Mouse (Mus musculus): ENCODE data around the gene Sh3d21. TPM values are rescaled to one million over a fixed set of nuclear protein-coding genes. Genes with fewer than 3 reads are reported as not detected.

Sh3d21 gene
- polyA plus RNA-seq, 1 experiment from 2014 or later = 1.5 TPM

DNA sequence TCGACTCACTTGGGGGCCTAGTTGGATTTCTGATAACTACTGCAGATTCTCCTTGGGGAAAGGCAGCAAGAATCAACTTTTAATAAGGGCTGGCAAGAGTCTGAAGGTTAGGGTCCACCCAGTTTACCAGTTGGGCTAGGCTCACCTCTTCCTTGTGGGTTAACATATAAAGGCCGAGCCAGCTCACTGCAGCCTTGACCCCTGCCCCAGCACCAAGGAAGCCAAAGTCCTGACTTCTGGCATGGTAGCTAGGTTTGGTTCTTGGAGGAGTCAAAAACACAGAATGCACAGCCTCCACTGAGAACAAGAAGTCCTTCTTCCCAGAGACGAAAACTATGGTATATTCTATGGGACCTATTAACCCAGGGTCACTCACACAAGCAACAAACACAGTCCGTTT is 394 bp upstream of the Sh3d21 start:
- Histone ChIP-seq H3K27me3 (no peaks in the 10 kb centered on the region), H3K4me3 (replicated peaks) (no peak overlapping the region), H3K4me1 (peaks cover 17% of the 10 kb centered on the region), H3K4me2 (peak overlapping the region; percentile 98; the same call in 1 of the 2 replicates), H3K27ac (no peak overlapping the region), H3K9me3 (no peaks in the 10 kb centered on the region), H3K36me3 (replicated peaks) (peaks cover 34% of the 10 kb centered on the region), H3K9ac (no peak overlapping the region)
- ATAC-seq (ENCODE audit: low FRiP score) = no peak
- 69% methylated on average over 4 of the region's 4 CpGs for WGBS

DNA sequence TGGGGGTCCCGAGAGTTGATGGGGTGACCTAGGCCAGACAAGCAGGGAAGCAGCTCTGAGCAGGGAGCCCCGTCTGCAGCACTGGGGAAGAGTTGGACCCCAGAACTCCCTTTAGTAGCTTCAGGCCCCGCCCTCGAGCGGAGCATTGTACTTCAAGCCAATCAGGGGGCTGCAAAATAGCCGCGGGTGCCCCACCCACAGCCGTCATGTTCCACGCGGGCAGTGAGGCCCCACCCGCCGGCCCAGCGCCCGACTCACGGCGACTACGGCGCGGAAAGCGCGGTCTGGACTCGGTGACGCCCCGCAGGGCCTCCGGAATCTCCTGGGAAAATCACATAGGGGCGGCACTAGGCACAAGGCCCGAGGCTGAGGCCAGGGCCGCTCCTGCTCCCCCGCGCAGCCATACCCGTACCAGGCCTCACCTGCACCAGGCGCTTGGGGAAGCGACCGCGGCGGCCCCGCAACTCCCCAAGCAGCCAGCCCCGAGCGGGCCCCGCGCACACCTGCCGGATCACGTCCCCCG is 686 bp downstream of the Sh3d21 start:
- Histone ChIP-seq H3K4me3 (replicated peaks) (peak overlapping the region; percentile 55), H3K36me3 (replicated peaks) (peaks cover 23% of the 10 kb centered on the region), H3K9me3 (no peaks in the 10 kb centered on the region), H3K4me2 (peak overlapping the region; percentile 98), H3K27me3 (no peaks in the 10 kb centered on the region), H3K4me1 (peaks cover 17% of the 10 kb centered on the region), H3K9ac (peak overlapping the region; percentile 83), H3K27ac (0 out of 2 replicates have a peak overlapping the region, but pooled peaks have one; percentile 31)
- WGBS = under 1% methylated on average over 44 of the region's 44 CpGs
- peak; percentile 88 for ATAC-seq (ENCODE audit: low FRiP score)

DNA sequence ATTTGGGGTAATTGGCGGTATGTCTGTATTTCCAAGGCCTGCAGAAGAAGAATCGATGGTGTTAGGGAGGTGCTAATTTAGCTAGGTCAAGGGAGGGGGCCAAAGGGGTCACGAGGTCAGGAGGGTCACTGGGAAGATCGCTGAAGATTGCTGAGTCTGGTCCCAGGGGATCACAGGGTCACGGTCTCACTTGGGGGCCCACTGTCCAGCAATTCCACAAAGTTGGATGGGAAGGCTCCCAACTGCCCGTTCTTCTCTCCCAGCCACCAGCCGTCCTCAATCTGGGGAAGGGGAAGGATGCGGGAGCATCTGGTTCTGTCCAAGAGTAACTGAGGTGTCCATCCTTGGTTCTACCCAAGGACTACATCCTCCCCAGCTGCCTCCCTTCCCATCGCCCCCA is 1.3 kb downstream of the Sh3d21 start:
- Histone ChIP-seq H3K4me2 (peak overlapping the region; percentile 98), H3K27me3 (no peaks in the 10 kb centered on the region), H3K4me3 (replicated peaks) (peak overlapping the region; percentile 55), H3K4me1 (peaks cover 17% of the 10 kb centered on the region), H3K36me3 (replicated peaks) (peaks cover 17% of the 10 kb centered on the region), H3K9me3 (no peaks in the 10 kb centered on the region), H3K27ac (no peak overlapping the region), H3K9ac (peak overlapping the region; percentile 83; the same call in 1 of the 2 replicates)
- 76% methylated on average over 9 of the region's 9 CpGs for WGBS
- no peak for ATAC-seq (ENCODE audit: low FRiP score)

DNA sequence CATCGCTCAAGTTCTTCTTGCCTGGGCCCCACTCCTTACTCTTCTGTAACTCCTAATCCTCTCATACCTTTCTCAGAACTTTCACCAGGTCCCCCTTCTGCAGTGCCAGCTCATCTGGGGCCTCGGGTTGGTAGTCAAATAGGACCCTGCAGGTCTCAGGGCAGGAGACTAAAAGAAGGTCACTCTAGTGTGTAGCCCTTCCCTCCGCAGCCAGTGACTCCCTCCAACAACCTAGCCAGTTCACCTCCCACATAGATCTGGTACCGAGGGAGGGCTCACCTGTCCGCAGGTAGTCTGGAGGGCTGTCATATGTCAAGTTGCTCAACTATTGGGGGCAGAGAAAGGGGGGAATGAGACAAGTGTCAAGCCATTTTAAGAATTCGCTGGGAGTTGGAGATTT is 1.8 kb downstream of the Sh3d21 start:
- no peak overlapping the region for H3K27ac ChIP-seq
- no peak overlapping the region for H3K9ac ChIP-seq
- no peaks in the 10 kb centered on the region for H3K9me3 ChIP-seq
- peaks cover 17% of the 10 kb centered on the region for H3K4me1 ChIP-seq
- no peak overlapping the region for H3K4me3 ChIP-seq (replicated peaks)
- 94% methylated on average over 6 of the region's 6 CpGs for WGBS
- H3K36me3 ChIP-seq (replicated peaks) = peaks cover 11% of the 10 kb centered on the region
- ATAC-seq (ENCODE audit: low FRiP score) = no peak
- no peaks in the 10 kb centered on the region for H3K27me3 ChIP-seq
- no peak overlapping the region for H3K4me2 ChIP-seq

DNA sequence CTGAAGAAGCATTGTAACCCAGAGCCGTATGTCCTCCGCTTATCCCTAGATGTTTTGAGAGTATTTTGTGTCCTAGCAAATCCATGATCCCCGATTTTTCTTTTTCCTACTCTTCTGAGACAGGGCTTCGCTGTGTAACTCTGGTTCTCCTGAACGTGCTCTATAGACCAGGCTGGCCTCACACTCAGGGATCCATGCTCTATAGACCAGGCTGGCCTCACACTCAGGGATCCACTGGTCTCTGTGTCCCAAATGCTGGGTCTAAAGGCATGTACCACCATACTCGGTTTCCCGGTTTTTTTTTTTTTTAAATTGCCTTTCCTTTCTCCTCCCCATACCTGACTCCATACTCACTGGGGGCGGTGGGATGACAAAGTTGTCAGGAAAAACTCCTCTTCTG is 2.3 kb downstream of the Sh3d21 start:
- 92% methylated on average over 8 of the region's 8 CpGs for WGBS
- Histone ChIP-seq H3K4me2 (no peak overlapping the region), H3K4me1 (peaks cover 17% of the 10 kb centered on the region), H3K36me3 (replicated peaks) (peaks cover 7% of the 10 kb centered on the region), H3K27ac (no peak overlapping the region), H3K27me3 (no peaks in the 10 kb centered on the region), H3K9me3 (no peaks in the 10 kb centered on the region), H3K4me3 (replicated peaks) (no peak overlapping the region), H3K9ac (no peak overlapping the region)
- no peak for ATAC-seq (ENCODE audit: low FRiP score)

DNA sequence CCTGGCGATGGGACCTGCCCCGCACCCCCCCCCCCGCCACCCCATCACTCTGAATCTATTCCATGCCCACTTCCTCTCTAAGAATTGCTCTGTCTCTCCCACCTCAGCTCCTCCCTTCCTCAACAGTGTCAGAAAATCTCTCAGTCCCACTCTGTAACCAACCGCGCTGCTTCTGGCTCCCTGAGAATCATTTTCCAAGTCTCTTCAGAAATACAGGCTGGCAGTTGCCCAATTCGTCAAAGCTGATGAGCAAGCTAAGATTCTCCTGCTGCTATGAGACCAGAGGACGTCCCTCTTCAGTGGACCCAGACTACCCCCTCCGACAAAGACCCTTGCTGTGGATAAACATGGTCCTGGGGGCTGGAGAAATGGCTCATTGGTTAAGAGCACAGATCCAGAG is 3.8 kb downstream of the Sh3d21 start:
- ATAC-seq (ENCODE audit: low FRiP score) = no peak
- WGBS = 89% methylated on average over 8 of the region's 8 CpGs
- Histone ChIP-seq H3K4me1 (peaks cover 23% of the 10 kb centered on the region), H3K27ac (no peak overlapping the region), H3K4me3 (replicated peaks) (no peak overlapping the region), H3K9me3 (no peaks in the 10 kb centered on the region), H3K4me2 (no peak overlapping the region), H3K27me3 (no peaks in the 10 kb centered on the region), H3K36me3 (replicated peaks) (no peaks in the 10 kb centered on the region), H3K9ac (no peak overlapping the region)

DNA sequence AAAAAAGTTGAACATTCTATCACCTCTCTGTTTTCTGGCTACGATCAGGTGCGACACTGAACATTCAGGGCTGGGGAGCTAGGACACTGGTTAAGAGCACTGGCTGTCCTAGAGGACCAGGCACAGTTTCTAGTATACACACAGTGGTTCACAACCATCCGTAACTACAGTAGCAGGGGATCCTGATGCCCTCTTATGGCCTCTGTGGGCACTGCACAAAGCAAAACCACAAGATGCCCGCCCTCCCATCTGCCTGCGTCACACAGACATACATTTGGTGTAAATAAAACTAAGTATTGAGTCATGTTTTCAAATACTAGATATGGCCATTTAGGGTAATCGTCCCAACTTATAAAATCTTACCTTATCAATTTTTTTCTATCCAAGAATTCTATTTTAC is 5.7 kb downstream of the Sh3d21 start:
- Histone ChIP-seq H3K36me3 (replicated peaks) (no peaks in the 10 kb centered on the region), H3K9me3 (no peaks in the 10 kb centered on the region), H3K27ac (no peak overlapping the region), H3K4me3 (replicated peaks) (no peak overlapping the region), H3K9ac (no peak overlapping the region), H3K4me2 (no peak overlapping the region), H3K4me1 (peaks cover 11% of the 10 kb centered on the region), H3K27me3 (no peaks in the 10 kb centered on the region)
- WGBS = 92% methylated on average over 6 of the region's 6 CpGs
- no peak for ATAC-seq (ENCODE audit: low FRiP score)

DNA sequence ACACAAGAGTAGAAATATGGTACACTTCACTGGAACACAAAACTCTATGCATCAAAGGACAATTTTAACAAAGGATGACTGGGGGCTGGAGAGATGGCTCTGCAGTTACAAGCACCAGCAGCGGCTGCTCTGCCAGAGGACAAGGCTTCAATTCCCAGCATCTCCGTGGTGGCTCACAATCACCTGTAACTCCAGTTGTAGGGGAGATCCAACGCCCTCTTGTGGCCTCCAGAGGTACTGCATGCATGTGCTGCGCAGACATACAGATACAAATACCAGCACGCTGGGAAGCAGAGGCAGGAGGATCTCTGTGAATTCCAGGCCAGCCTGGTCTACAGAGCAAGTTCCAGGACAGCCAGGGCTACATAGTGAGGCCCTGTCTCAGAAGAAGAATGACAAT is 6.7 kb downstream of the Sh3d21 start:
- 58% methylated on average over 5 of the region's 5 CpGs for WGBS
- no peak overlapping the region for H3K9ac ChIP-seq
- no peak overlapping the region for H3K4me2 ChIP-seq
- H3K27ac ChIP-seq = 0 out of 2 replicates have a peak overlapping the region, but pooled peaks have one; percentile 38
- no peaks in the 10 kb centered on the region for H3K36me3 ChIP-seq (replicated peaks)
- no peak overlapping the region for H3K4me3 ChIP-seq (replicated peaks)
- H3K9me3 ChIP-seq = no peaks in the 10 kb centered on the region
- ATAC-seq (ENCODE audit: low FRiP score) = no peak
- H3K4me1 ChIP-seq = 0 out of 2 replicates have a peak, but pooled peaks cover 6% of the 10 kb centered on the region
- H3K27me3 ChIP-seq = peaks cover 4% of the 10 kb centered on the region

DNA sequence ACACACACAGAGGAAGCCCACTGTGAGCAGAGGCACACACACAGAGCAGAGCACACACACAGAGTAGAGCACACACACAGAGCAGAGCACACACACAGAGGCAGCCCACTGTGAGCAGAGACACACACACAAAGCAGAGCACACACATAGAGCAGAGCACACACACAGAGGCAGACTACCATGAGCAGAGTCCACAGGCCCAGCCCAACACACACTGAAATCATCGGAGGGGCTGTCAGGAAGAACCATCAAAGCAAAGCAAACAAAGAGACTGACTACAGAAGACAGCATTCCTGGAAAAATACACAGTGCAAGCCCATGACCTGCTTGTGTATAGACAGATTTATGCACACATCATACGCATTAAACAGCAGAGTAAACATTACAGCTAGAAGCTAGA is 7.4 kb downstream of the Sh3d21 start:
- Histone ChIP-seq H3K27me3 (peaks cover 11% of the 10 kb centered on the region), H3K36me3 (replicated peaks) (no peaks in the 10 kb centered on the region), H3K4me3 (replicated peaks) (no peak overlapping the region), H3K9me3 (no peaks in the 10 kb centered on the region), H3K27ac (peak overlapping the region; percentile 38; the same call in 1 of the 2 replicates), H3K9ac (no peak overlapping the region), H3K4me1 (0 out of 2 replicates have a peak, but pooled peaks cover 6% of the 10 kb centered on the region), H3K4me2 (no peak overlapping the region)
- 74% methylated on average over 2 of the region's 2 CpGs for WGBS
- no peak for ATAC-seq (ENCODE audit: low FRiP score)

DNA sequence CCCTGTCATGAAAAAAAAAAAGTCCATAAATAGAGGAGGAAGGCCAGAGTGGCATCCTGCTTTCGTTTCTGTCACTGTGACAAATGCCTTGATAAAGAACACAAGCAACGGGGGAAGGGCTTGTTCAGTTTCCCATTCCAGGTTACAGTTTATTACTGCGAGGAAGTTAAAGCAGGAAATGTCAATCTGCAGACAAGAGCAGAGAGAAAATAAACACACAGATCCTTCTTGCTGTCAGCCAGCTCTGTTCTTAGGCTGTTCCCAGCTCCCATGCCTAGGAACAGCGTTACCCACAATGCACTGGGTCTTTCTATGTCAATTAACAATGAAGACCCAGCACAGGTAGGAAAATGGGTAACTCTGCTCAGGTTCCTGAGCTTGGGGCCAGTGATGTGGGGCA is 8.1 kb downstream of the Sh3d21 start:
- H3K4me1 ChIP-seq = 0 out of 2 replicates have a peak, but pooled peaks cover 6% of the 10 kb centered on the region
- no peak for ATAC-seq (ENCODE audit: low FRiP score)
- no peak overlapping the region for H3K9ac ChIP-seq
- H3K4me2 ChIP-seq = no peak overlapping the region
- WGBS = 86% methylated on average over 4 of the region's 4 CpGs
- peak overlapping the region; percentile 42; the same call in 1 of the 2 replicates for H3K27ac ChIP-seq
- H3K9me3 ChIP-seq = no peaks in the 10 kb centered on the region
- H3K27me3 ChIP-seq = peaks cover 18% of the 10 kb centered on the region
- H3K36me3 ChIP-seq (replicated peaks) = no peaks in the 10 kb centered on the region
- no peak overlapping the region for H3K4me3 ChIP-seq (replicated peaks)

DNA sequence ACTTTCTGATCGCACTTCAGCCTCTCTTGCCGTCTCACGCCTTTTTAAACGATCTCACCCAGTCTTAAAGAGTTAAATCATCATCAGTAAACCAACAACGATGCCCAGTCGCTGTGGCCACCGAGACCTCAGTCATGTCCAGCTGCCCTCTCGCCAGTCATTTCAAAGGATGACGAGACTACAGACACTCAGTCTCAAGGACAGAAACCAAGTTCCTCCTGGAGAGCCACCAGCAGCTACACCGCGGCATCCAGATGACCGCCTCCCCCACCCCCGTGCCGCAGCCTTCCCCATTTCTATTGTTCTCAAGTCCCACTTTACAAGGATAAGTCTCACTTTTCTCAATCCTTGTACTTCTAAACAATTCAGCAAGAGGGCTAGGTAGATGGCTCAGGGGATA is 10.4 kb downstream of the Sh3d21 start:
- no peak for ATAC-seq (ENCODE audit: low FRiP score)
- H3K9me3 ChIP-seq = no peaks in the 10 kb centered on the region
- no peak overlapping the region for H3K27ac ChIP-seq
- peaks cover 41% of the 10 kb centered on the region for H3K27me3 ChIP-seq
- no peak overlapping the region for H3K9ac ChIP-seq
- no peak overlapping the region for H3K4me3 ChIP-seq (replicated peaks)
- H3K36me3 ChIP-seq (replicated peaks) = no peaks in the 10 kb centered on the region
- 57% methylated on average over 14 of the region's 14 CpGs for WGBS
- H3K4me2 ChIP-seq = no peak overlapping the region
- peaks cover 20% of the 10 kb centered on the region for H3K4me1 ChIP-seq

DNA sequence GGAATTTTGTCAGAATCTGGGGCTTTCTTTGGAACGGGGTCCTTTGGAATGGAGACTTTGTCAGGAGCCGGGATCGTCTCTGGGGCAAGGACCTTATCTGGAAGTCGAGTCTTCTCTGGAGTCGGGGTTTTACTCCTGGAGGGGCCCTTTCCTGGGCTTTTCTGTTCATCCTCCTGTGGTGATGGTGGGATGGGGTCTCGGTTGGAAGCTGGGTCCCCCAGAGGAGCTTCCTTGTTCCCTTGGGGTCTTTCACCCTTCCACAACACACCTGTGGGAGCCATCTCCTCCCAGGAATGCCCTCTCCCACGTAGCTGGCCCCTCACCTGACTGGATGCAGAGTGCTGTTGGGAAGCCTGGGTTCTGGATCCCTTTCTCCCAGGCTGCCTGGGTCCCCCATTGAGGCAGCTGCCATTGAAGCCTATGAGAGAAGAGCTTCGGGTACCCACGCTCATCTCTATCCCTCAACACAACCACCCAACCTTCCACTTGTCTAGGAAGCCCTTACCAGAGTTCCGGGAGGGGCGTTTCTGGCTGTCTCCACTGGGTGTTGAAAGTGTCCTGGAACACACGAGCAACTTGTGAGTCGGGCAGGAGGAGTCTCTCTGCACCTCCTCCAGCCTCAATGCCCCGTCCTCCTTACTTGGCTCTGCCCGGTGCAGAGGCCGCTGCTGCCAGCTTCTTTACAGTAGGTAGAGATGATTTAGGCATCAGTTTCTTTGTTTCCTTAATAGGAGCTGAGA is 11.4 kb downstream of the Sh3d21 start:
- 82% methylated on average over 16 of the region's 16 CpGs for WGBS
- no peak overlapping the region for H3K9ac ChIP-seq
- peaks cover 50% of the 10 kb centered on the region for H3K27me3 ChIP-seq
- no peaks in the 10 kb centered on the region for H3K36me3 ChIP-seq (replicated peaks)
- no peak overlapping the region for H3K4me2 ChIP-seq
- H3K9me3 ChIP-seq = no peaks in the 10 kb centered on the region
- no peak overlapping the region for H3K27ac ChIP-seq
- no peak for ATAC-seq (ENCODE audit: low FRiP score)
- H3K4me3 ChIP-seq (replicated peaks) = no peak overlapping the region
- peaks cover 24% of the 10 kb centered on the region for H3K4me1 ChIP-seq

DNA sequence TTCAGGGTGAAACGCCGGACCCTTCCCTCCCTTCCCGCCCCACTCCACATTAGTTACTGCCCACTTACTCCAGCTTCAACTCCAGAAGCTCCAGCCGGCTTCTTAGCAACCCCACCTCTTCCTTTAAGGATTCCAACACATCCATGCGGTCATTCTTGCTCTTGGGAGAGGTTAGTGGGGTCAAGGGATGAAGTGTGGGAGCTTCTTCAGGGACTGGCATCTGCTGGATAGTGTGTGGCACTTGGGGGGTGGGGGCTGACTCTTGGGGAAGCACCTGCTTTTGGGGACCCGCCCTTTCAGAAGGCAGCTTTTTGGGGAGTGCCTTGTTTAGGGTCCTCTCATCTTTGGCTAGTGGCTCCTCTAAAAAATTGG is 12.4 kb downstream of the Sh3d21 start:
- H3K9ac ChIP-seq = no peak overlapping the region
- H3K27ac ChIP-seq = no peak overlapping the region
- H3K27me3 ChIP-seq = peaks cover 54% of the 10 kb centered on the region
- H3K4me3 ChIP-seq (replicated peaks) = no peak overlapping the region
- no peaks in the 10 kb centered on the region for H3K9me3 ChIP-seq
- peaks cover 24% of the 10 kb centered on the region for H3K4me1 ChIP-seq
- no peak overlapping the region for H3K4me2 ChIP-seq
- WGBS = 74% methylated on average over 6 of the region's 6 CpGs
- no peak for ATAC-seq (ENCODE audit: low FRiP score)
- H3K36me3 ChIP-seq (replicated peaks) = no peaks in the 10 kb centered on the region
